Mouse (Mus musculus): Measurements from ENCODE around the gene Tmem150c. TPM values are rescaled to one million over a fixed set of nuclear protein-coding genes. Genes with fewer than 3 reads are reported as not detected.

Tmem150c gene
- polyA plus RNA-seq, 1 experiment: 1.1 TPM

DNA sequence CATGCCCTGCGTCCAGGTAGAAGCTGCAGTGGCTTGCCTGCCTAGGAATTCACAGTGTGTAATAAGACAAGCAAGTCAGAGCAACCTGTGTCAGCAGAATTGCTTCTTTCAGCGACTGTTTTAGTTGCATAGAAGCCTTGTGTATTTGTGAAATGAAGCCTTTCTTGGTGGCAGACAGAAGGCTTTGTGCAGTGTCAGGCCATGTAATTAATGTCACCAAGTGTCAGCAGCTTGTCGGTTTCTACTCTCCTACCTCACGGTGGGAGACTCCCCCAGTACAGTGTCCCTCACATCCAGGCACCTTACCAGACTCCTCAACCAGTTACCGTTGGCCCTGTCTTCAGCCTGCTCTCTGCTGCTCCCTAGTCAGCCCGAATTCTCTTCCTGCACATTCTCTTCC is 100.3 kb downstream of the Tmem150c start:
- peaks cover 5% of the 10 kb centered on the region for H3K4me1 ChIP-seq (ENCODE audit: control insufficient read depth, insufficient read depth, low read length)
- H3K27me3 ChIP-seq (ENCODE audit: control insufficient read depth, insufficient read depth, low read length, poor library complexity, severe bottlenecking): no peaks in the 10 kb centered on the region
- peaks cover 49% of the 10 kb centered on the region for H3K36me3 ChIP-seq (ENCODE audit: control insufficient read depth, insufficient read depth, low read length, poor library complexity, severe bottlenecking)
- H3K9ac ChIP-seq (ENCODE audit: low read depth, poor library complexity, severe bottlenecking): no peak overlapping the region
- no peak for TF ChIP-seq POLR2A (IDR thresholded peaks at IDR 0.05; ENCODE audit: insufficient read depth, low read length)
- no peak for TF ChIP-seq EP300 (IDR thresholded peaks at IDR 0.05; ENCODE audit: insufficient read depth, low read depth, low read length)
- TF ChIP-seq CTCF (IDR thresholded peaks at IDR 0.05; ENCODE audit: low read depth, low read length): no peak
- H3K4me3 ChIP-seq (ENCODE audit: low read depth, low read length): no peak overlapping the region
- H3K9me3 ChIP-seq (replicated peaks; ENCODE audit: control insufficient read depth, insufficient read depth, low read length, poor library complexity, severe bottlenecking): no peaks in the 10 kb centered on the region
- no peak overlapping the region for H3K27ac ChIP-seq (ENCODE audit: insufficient read depth, low read length)

DNA sequence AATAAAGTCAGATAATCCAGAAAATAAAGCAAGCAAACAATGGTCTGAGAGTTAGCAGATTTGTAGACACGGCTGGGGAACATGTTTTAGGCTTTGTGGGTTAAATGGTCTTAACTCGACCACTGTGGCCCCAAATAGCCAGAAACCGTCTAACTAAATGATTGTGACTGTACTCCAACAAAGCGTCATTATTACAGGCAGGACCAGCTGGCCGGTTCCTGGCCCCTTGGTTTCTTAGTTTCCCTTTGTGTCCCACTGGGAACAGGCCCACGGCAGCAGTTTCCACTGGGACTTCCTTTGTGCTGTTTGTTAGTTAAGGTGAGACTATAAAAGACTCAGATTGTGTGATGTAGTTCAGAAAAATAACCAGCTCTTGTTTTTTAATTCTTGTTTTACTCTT is 100.9 kb downstream of the Tmem150c start:
- peaks cover 43% of the 10 kb centered on the region for H3K36me3 ChIP-seq (ENCODE audit: control insufficient read depth, insufficient read depth, low read length, poor library complexity, severe bottlenecking)
- no peaks in the 10 kb centered on the region for H3K9me3 ChIP-seq (replicated peaks; ENCODE audit: control insufficient read depth, insufficient read depth, low read length, poor library complexity, severe bottlenecking)
- H3K27ac ChIP-seq (ENCODE audit: insufficient read depth, low read length): no peak overlapping the region
- no peak overlapping the region for H3K4me3 ChIP-seq (ENCODE audit: low read depth, low read length)
- no peak overlapping the region for H3K9ac ChIP-seq (ENCODE audit: low read depth, poor library complexity, severe bottlenecking)
- TF ChIP-seq EP300 (IDR thresholded peaks at IDR 0.05; ENCODE audit: insufficient read depth, low read depth, low read length): no peak
- TF ChIP-seq POLR2A (IDR thresholded peaks at IDR 0.05; ENCODE audit: insufficient read depth, low read length): no peak
- TF ChIP-seq CTCF (IDR thresholded peaks at IDR 0.05; ENCODE audit: low read depth, low read length): no peak
- H3K27me3 ChIP-seq (ENCODE audit: control insufficient read depth, insufficient read depth, low read length, poor library complexity, severe bottlenecking): no peaks in the 10 kb centered on the region
- H3K4me1 ChIP-seq (ENCODE audit: control insufficient read depth, insufficient read depth, low read length): peaks cover 5% of the 10 kb centered on the region

DNA sequence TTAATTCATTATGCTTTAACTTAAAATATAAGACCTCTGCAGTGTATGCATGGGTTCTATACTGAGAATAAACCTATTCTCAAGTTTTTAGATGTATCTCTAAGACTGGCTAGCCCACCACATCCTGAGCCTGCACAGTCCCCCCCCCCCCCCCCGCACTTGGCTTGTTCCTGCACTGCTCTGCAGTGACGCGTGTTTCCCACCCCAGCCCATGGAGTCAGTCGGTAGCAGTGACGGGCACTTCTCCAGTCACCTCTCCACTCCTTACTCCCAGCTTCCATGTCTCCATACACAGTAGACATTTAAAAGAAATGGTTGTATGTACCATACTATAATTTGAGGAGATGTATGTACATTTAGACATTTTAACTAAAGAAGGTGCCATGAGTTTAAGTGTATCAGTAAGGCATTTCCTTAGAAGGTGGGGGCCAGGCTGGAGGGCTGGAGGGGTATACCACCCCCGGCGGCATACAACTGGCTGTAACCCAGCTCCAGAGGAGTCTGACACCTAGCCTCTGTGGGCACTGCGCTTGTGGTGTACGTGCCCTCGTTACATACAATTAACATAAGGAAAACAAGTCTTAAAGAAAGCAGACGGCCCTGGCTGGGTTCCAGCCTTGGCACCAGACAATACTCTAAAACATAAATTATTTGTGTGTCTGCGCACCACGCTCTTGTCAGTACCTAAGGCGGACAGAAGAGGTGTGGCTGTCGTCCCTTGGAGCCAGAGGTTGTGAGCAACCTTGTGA is 102.0 kb downstream of the Tmem150c start:
- TF ChIP-seq POLR2A (IDR thresholded peaks at IDR 0.05; ENCODE audit: insufficient read depth, low read length): no peak
- TF ChIP-seq EP300 (IDR thresholded peaks at IDR 0.05; ENCODE audit: insufficient read depth, low read depth, low read length): no peak
- TF ChIP-seq CTCF (IDR thresholded peaks at IDR 0.05; ENCODE audit: low read depth, low read length): no peak
- Histone ChIP-seq H3K4me3 (ENCODE audit: low read depth, low read length) (no peak overlapping the region), H3K27me3 (ENCODE audit: control insufficient read depth, insufficient read depth, low read length, poor library complexity, severe bottlenecking) (no peaks in the 10 kb centered on the region), H3K9ac (ENCODE audit: low read depth, poor library complexity, severe bottlenecking) (no peak overlapping the region), H3K27ac (ENCODE audit: insufficient read depth, low read length) (no peak overlapping the region), H3K9me3 (replicated peaks; ENCODE audit: control insufficient read depth, insufficient read depth, low read length, poor library complexity, severe bottlenecking) (no peaks in the 10 kb centered on the region), H3K4me1 (ENCODE audit: control insufficient read depth, insufficient read depth, low read length) (peaks cover 5% of the 10 kb centered on the region), H3K36me3 (ENCODE audit: control insufficient read depth, insufficient read depth, low read length, poor library complexity, severe bottlenecking) (peaks cover 35% of the 10 kb centered on the region)

DNA sequence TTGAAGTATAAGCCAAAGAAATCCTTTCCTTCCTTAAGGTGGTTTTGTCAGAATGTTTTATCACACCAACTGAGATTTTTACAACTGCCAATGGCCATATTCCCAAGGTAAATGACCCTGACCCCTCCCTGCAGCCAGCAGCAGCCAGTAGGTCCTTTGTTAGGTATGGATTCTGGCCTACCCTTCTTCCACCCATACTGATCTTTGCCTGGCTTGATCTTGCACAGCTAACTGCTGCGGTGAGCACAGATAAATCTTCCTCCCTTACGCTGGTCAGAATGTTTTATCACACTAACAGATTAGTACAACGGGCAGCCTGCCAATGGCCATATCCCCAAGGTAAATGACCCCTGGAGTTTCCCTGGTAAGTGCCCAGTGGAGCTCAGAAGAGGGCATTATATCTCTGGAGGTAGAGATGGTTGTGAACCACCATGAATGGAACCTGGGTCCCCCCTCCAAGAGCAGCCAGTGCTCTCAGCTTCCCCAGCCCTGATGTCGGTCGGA is 103.7 kb downstream of the Tmem150c start:
- Histone ChIP-seq H3K4me1 (ENCODE audit: control insufficient read depth, insufficient read depth, low read length) (peaks cover 5% of the 10 kb centered on the region), H3K9ac (ENCODE audit: low read depth, poor library complexity, severe bottlenecking) (no peak overlapping the region), H3K27me3 (ENCODE audit: control insufficient read depth, insufficient read depth, low read length, poor library complexity, severe bottlenecking) (no peaks in the 10 kb centered on the region), H3K9me3 (replicated peaks; ENCODE audit: control insufficient read depth, insufficient read depth, low read length, poor library complexity, severe bottlenecking) (no peaks in the 10 kb centered on the region; the same call in 1 of the 2 replicates), H3K4me3 (ENCODE audit: low read depth, low read length) (no peak overlapping the region), H3K27ac (ENCODE audit: insufficient read depth, low read length) (no peak overlapping the region), H3K36me3 (ENCODE audit: control insufficient read depth, insufficient read depth, low read length, poor library complexity, severe bottlenecking) (peaks cover 27% of the 10 kb centered on the region)
- TF ChIP-seq POLR2A (IDR thresholded peaks at IDR 0.05; ENCODE audit: insufficient read depth, low read length) (no peak), CTCF (IDR thresholded peaks at IDR 0.05; ENCODE audit: low read depth, low read length) (no peak), EP300 (IDR thresholded peaks at IDR 0.05; ENCODE audit: insufficient read depth, low read depth, low read length) (no peak)

DNA sequence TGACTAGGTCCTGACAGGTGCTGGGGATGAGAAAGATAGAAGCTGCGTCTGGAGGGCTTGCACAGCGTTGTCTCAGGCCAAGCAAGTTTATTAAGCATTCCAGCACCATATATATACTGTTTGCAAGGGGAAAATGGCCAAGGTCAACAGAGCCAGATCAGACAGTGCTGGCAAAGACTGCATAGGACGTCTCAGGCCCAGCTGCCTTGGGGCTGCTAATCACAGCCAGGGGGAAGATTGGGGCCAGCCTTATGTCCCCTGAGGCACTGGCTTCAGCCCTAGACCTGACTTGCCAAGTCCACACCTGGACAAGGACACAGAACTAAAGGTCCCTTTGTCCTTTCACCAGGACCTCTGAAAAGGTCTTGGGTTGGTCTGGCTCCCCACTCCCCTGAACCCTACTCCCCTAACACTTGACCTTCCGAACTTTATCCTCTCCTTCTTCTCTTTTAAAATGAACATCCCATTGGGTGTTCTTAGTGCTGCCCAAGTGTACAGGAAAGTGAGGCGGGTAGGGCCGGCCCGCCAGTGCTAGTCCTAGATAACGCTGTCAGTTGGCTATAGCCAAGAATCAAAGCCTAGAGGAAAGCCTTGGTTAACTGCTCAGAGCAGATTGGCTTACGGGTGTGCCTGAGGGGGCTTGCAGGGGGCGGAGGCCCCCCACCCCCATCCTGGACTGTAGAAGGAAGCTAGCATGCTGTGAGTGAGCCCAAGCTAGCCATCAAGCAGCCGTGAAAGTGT is 104.6 kb downstream of the Tmem150c start:
- TF ChIP-seq EP300 (IDR thresholded peaks at IDR 0.05; ENCODE audit: insufficient read depth, low read depth, low read length): no peak
- TF ChIP-seq POLR2A (IDR thresholded peaks at IDR 0.05; ENCODE audit: insufficient read depth, low read length): no peak
- TF ChIP-seq CTCF (IDR thresholded peaks at IDR 0.05; ENCODE audit: low read depth, low read length): no peak
- H3K9ac ChIP-seq (ENCODE audit: low read depth, poor library complexity, severe bottlenecking): no peak overlapping the region
- H3K4me3 ChIP-seq (ENCODE audit: low read depth, low read length): no peak overlapping the region
- H3K36me3 ChIP-seq (ENCODE audit: control insufficient read depth, insufficient read depth, low read length, poor library complexity, severe bottlenecking): peaks cover 19% of the 10 kb centered on the region
- no peak overlapping the region; the same call in 1 of the 2 replicates for H3K27ac ChIP-seq (ENCODE audit: insufficient read depth, low read length)
- no peaks in the 10 kb centered on the region; the same call in 1 of the 2 replicates for H3K9me3 ChIP-seq (replicated peaks; ENCODE audit: control insufficient read depth, insufficient read depth, low read length, poor library complexity, severe bottlenecking)
- peaks cover 5% of the 10 kb centered on the region for H3K4me1 ChIP-seq (ENCODE audit: control insufficient read depth, insufficient read depth, low read length)
- H3K27me3 ChIP-seq (ENCODE audit: control insufficient read depth, insufficient read depth, low read length, poor library complexity, severe bottlenecking): no peaks in the 10 kb centered on the region

Data from ES-Bruce4 (cell line).